ENCODE assay signal across 8 mouse cellular contexts in genomic region chr8:84207811-84208210, GRCm38 (mm10). TPM values are rescaled to one million over a fixed set of nuclear protein-coding genes. Genes with fewer than 3 reads are reported as not detected.
DNase-seq lines count a peak whose midpoint lies in the region; ATAC-seq and TF ChIP-seq lines count a peak whose summit lies in the region.

No protein-coding gene starts in this region.

- H3K36me3 ChIP-seq in testis, adult 2 months (ENCODE audit: control insufficient read depth, insufficient read depth, low read length), result no peaks in the 10 kb centered on the region
- H3K36me3 ChIP-seq in intestine, embryonic 14.5 days (ENCODE audit: control insufficient read depth, insufficient read depth, low read length), result peaks cover 55% of the 10 kb centered on the region
- no peaks in the 10 kb centered on the region for H3K36me3 ChIP-seq in liver, embryonic 16.5 days (ENCODE audit: control insufficient read depth, insufficient read depth)
- peaks cover 43% of the 10 kb centered on the region for H3K36me3 ChIP-seq in stomach, embryonic 14.5 days (ENCODE audit: control insufficient read depth, insufficient read depth, low read length)

- peaks cover 16% of the 10 kb centered on the region for H3K4me1 ChIP-seq in testis, adult 2 months (ENCODE audit: control insufficient read depth, insufficient read depth, low read length)
- peaks cover 30% of the 10 kb centered on the region for H3K4me1 ChIP-seq in intestine, embryonic 14.5 days (replicated peaks; ENCODE audit: control insufficient read depth, insufficient read depth, low read length)
- H3K4me1 ChIP-seq in liver, embryonic 16.5 days (ENCODE audit: control insufficient read depth, low read depth, low read length), result peaks cover 7% of the 10 kb centered on the region
- peaks cover 20% of the 10 kb centered on the region; the same call in 1 of the 2 replicates for H3K4me1 ChIP-seq in stomach, embryonic 14.5 days (ENCODE audit: control insufficient read depth, insufficient read depth, low read length)

- ATAC-seq in intestine, embryonic 14.5 days (replicated peaks; ENCODE audit: low FRiP score, low TSS enrichment, low read depth), result no peak
- ATAC-seq in liver, embryonic 16.5 days (ENCODE audit: low read depth), result peak; percentile 20; the same call in 1 of the 2 replicates
- ATAC-seq in stomach, embryonic 14.5 days (ENCODE audit: insufficient number of reproducible peaks, insufficient read depth, low FRiP score, low read depth), result no peak

- intact Hi-C loops in gastrocnemius, adult 2 months (cut with DNase I), result no loop called here

- DNase-seq in testis, postnatal 10 days (ENCODE audit: low spot score), result no peak
- DNase-seq in gastrocnemius, adult 2 months, result peak; percentile 75
- DNase-seq in intestine, embryonic 14.5 days (ENCODE audit: low spot score), result no peak
- DNase-seq in cerebellum, adult 11-12 months, result no peak
- no peak for DNase-seq in right cerebral cortex, adult 2 months (ENCODE audit: low spot score in 2 of 2)

- no peak for TF ChIP-seq POLR2A in testis, adult 2 months (IDR thresholded peaks at IDR 0.05; ENCODE audit: control insufficient read depth, low read depth, low read length)

- H3K9me3 ChIP-seq in intestine, embryonic 14.5 days (ENCODE audit: control insufficient read depth, low read length), result no peaks in the 10 kb centered on the region
- no peaks in the 10 kb centered on the region for H3K9me3 ChIP-seq in liver, embryonic 16.5 days (replicated peaks; ENCODE audit: control insufficient read depth, low read length)
- H3K9me3 ChIP-seq in stomach, embryonic 14.5 days (ENCODE audit: control insufficient read depth, low read depth, low read length), result no peaks in the 10 kb centered on the region

- no peak for TF ChIP-seq CTCF in testis, adult 2 months (IDR thresholded peaks at IDR 0.05; ENCODE audit: control insufficient read depth, insufficient read depth, insufficient replicate concordance, low read depth, low read length)
- no peak for TF ChIP-seq CTCF in gastrocnemius, adult 2 months (IDR thresholded peaks at IDR 0.05)

- H3K4me2 ChIP-seq in intestine, embryonic 14.5 days (ENCODE audit: low read length), result no peak overlapping the region
- H3K4me2 ChIP-seq in liver, embryonic 16.5 days (ENCODE audit: low read depth, low read length), result peak overlapping the region; percentile 27; the same call in 1 of the 2 replicates
- 0 out of 2 replicates have a peak overlapping the region, but pooled peaks have one; percentile 14 for H3K4me2 ChIP-seq in stomach, embryonic 14.5 days (replicated peaks; ENCODE audit: low read depth, low read length)

- H3K9ac ChIP-seq in intestine, embryonic 14.5 days (ENCODE audit: low read length), result no peak overlapping the region
- no peak overlapping the region; the same call in 1 of the 2 replicates for H3K9ac ChIP-seq in liver, embryonic 16.5 days (ENCODE audit: low read depth, low read length)
- H3K9ac ChIP-seq in stomach, embryonic 14.5 days (replicated peaks; ENCODE audit: low read depth, low read length), result no peak overlapping the region; the same call in 1 of the 2 replicates

- peak overlapping the region; percentile 22; the same call in 1 of the 2 replicates for H3K27ac ChIP-seq in testis, adult 2 months (ENCODE audit: control insufficient read depth, insufficient read depth, low read depth, low read length)
- peak overlapping the region; percentile 80 for H3K27ac ChIP-seq in gastrocnemius, adult 2 months
- peak overlapping the region; percentile 51 for H3K27ac ChIP-seq in intestine, embryonic 14.5 days (ENCODE audit: low read depth)
- peak overlapping the region; percentile 72 for H3K27ac ChIP-seq in liver, embryonic 16.5 days (ENCODE audit: low read length)
- H3K27ac ChIP-seq in stomach, embryonic 14.5 days (ENCODE audit: low read length), result peak overlapping the region; percentile 55

- no peaks in the 10 kb centered on the region for H3K27me3 ChIP-seq in testis, adult 2 months (ENCODE audit: control insufficient read depth, insufficient read depth, low read length)
- H3K27me3 ChIP-seq in intestine, embryonic 14.5 days (replicated peaks; ENCODE audit: control insufficient read depth, insufficient read depth, low read length), result no peaks in the 10 kb centered on the region
- H3K27me3 ChIP-seq in liver, embryonic 16.5 days (ENCODE audit: control insufficient read depth, insufficient read depth, low read depth, low read length), result peaks cover 6% of the 10 kb centered on the region; the same call in 1 of the 2 replicates
- H3K27me3 ChIP-seq in stomach, embryonic 14.5 days (ENCODE audit: control insufficient read depth, insufficient read depth, low read length), result no peaks in the 10 kb centered on the region

- WGBS in intestine, embryonic 14.5 days, result 52% methylated on average over 7 of the region's 7 CpGs
- WGBS in liver, embryonic 16.5 days (ENCODE audit: insufficient replicate concordance), result 43% methylated on average over 7 of the region's 7 CpGs
- 48% methylated on average over 7 of the region's 7 CpGs for WGBS in stomach, embryonic 14.5 days

- no peak overlapping the region for H3K4me3 ChIP-seq in testis, adult 2 months (ENCODE audit: control insufficient read depth, low read depth, low read length)
- H3K4me3 ChIP-seq in gastrocnemius, adult 2 months, result peak overlapping the region; percentile 32
- H3K4me3 ChIP-seq in intestine, embryonic 14.5 days (ENCODE audit: low read depth, low read length), result no peak overlapping the region
- H3K4me3 ChIP-seq in liver, embryonic 16.5 days (ENCODE audit: low read depth, low read length), result no peak overlapping the region
- H3K4me3 ChIP-seq in stomach, embryonic 14.5 days (ENCODE audit: low read depth, low read length), result no peak overlapping the region

RNA-seq across cellular contexts. Expression of gene Nanos3, which starts 22.8 kb away (rescaled TPM):
- 1.6 and 2.4 TPM in 2 replicates for polyA plus RNA-seq in testis, adult 2 months (2012; rRNA removed)
- total RNA-seq in gastrocnemius, adult 2 months (2021), result not detected
- 4.1 and 4.4 TPM in 2 replicates for polyA plus RNA-seq in intestine, embryonic 14.5 days (2014; fragmentation: Nextera tagmentation; extraction: Ambion mirVana)
- not detected in 2 replicates for polyA plus RNA-seq in liver, embryonic 16.5 days (2015; fragmentation: Nextera tagmentation; extraction: Ambion mirVana)
- 3.3 and 5.0 TPM in 2 replicates for polyA plus RNA-seq in stomach, embryonic 14.5 days (2014; fragmentation: Nextera tagmentation; extraction: Ambion mirVana)

RNA-seq across cellular contexts. Expression of gene Zswim4, which starts 29.0 kb away (rescaled TPM):
- 16.9 and 17.4 TPM in 2 replicates for polyA plus RNA-seq in testis, adult 2 months (2012; rRNA removed)
- 1 to 10 TPM; 5.2 to 8.6 TPM for total RNA-seq in gastrocnemius, adult 2 months (2021)
- polyA plus RNA-seq in intestine, embryonic 14.5 days (2014; fragmentation: Nextera tagmentation; extraction: Ambion mirVana), result 10.9 and 11.5 TPM in 2 replicates
- 2.2 and 2.8 TPM in 2 replicates for polyA plus RNA-seq in liver, embryonic 16.5 days (2015; fragmentation: Nextera tagmentation; extraction: Ambion mirVana)
- 9.3 and 9.5 TPM in 2 replicates for polyA plus RNA-seq in stomach, embryonic 14.5 days (2014; fragmentation: Nextera tagmentation; extraction: Ambion mirVana)

RNA-seq across cellular contexts. Expression of gene D8Ertd738e, which starts 41.7 kb away (rescaled TPM):
- polyA plus RNA-seq in testis, adult 2 months (2012; rRNA removed), result 104 and 116 TPM in 2 replicates
- 100 to 1,000 TPM; 187 to 222 TPM for total RNA-seq in gastrocnemius, adult 2 months (2021)
- 377 and 380 TPM in 2 replicates for polyA plus RNA-seq in intestine, embryonic 14.5 days (2014; fragmentation: Nextera tagmentation; extraction: Ambion mirVana)
- polyA plus RNA-seq in liver, embryonic 16.5 days (2015; fragmentation: Nextera tagmentation; extraction: Ambion mirVana), result 175 and 185 TPM in 2 replicates
- 341 and 358 TPM in 2 replicates for polyA plus RNA-seq in stomach, embryonic 14.5 days (2014; fragmentation: Nextera tagmentation; extraction: Ambion mirVana)

RNA-seq across cellular contexts. Expression of gene Mri1, which starts 49.3 kb away (rescaled TPM):
- 7.5 and 12.1 TPM in 2 replicates for polyA plus RNA-seq in testis, adult 2 months (2012; rRNA removed)
- total RNA-seq in gastrocnemius, adult 2 months (2021), result 10 to 100 TPM; 14.0 to 15.9 TPM
- polyA plus RNA-seq in intestine, embryonic 14.5 days (2014; fragmentation: Nextera tagmentation; extraction: Ambion mirVana), result 79.7 and 90.6 TPM in 2 replicates
- 27.1 and 27.9 TPM in 2 replicates for polyA plus RNA-seq in liver, embryonic 16.5 days (2015; fragmentation: Nextera tagmentation; extraction: Ambion mirVana)
- polyA plus RNA-seq in stomach, embryonic 14.5 days (2014; fragmentation: Nextera tagmentation; extraction: Ambion mirVana), result 69.7 and 73.7 TPM in 2 replicates

RNA-seq across cellular contexts. Expression of gene 4930432K21Rik, which starts 60.0 kb away (rescaled TPM):
- polyA plus RNA-seq in testis, adult 2 months (2012; rRNA removed), result 57.2 and 65.0 TPM in 2 replicates
- total RNA-seq in gastrocnemius, adult 2 months (2021), result under 1 TPM; 0.28 to 0.50 TPM
- polyA plus RNA-seq in intestine, embryonic 14.5 days (2014; fragmentation: Nextera tagmentation; extraction: Ambion mirVana), result 0.48 and 0.92 TPM in 2 replicates
- polyA plus RNA-seq in liver, embryonic 16.5 days (2015; fragmentation: Nextera tagmentation; extraction: Ambion mirVana), result 0.26 and 0.28 TPM in 2 replicates
- 0.59 and 0.94 TPM in 2 replicates for polyA plus RNA-seq in stomach, embryonic 14.5 days (2014; fragmentation: Nextera tagmentation; extraction: Ambion mirVana)

Comparison
In these comparisons a context has a peak if more than half of its experiments do, and no peak if none do; other contexts are left out.
1. H3K27ac ChIP-seq: peak in every context shown above with its lines; median percentile 80 in gastrocnemius, adult 2 months; 72 in liver, embryonic 16.5 days; 55 in stomach, embryonic 14.5 days; 51 in intestine, embryonic 14.5 days; 22 in testis, adult 2 months.